Mouse (Mus musculus) stomach, postnatal 0 days (tissue): ENCODE data around the gene Bcl2l1.

Source experiments
- CTCF ChIP-seq: IDR thresholded peaks from 2 replicates; pipeline ENCODE4 v1.5.1; 2016; ENCODE audit warnings: antibody characterized with exemption, low read depth, mild to moderate bottlenecking, moderate library complexity
- EP300 ChIP-seq: optimal IDR thresholded peaks from 2 replicates; pipeline ENCODE3; 2016; ENCODE audit warnings: antibody characterized with exemption

- TF ChIP-seq CTCF (no peak), EP300 (no peak)
These were observed 2.1 kb downstream of the Bcl2l1 start for GRCm38 (mm10) chr2:152829367-152829881.
